Comparison of ENCODE assay signal across 23 mouse cellular contexts in the genomic region with DNA sequence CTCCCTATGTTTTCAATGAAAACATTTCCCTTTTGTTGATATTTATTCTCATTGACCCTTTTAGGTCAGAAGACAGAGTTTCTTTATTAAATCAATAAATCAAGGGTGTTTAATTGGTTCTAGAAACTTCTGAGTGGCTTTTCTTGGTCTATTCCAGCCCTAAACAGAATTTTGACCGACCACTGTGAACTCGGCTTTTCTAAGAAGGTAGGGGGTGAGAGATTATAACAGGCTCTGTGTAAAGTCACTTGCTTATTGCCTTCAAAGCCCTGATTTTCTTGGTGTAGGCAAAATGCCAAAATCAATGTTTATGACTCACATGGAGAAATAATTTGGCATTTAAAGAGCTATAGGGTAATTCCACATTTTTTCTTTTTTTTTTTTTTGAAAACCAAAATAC.
"Had no signal": no experiment of that assay in that cellular context is flagged by ENCODE, and none has a peak within 500 bp of the region (broad histone marks: within the 10 kb centered on the region; RNA-seq: fewer than 3 reads in every experiment).

No protein-coding gene starts in this region.

- H3K4me2 ChIP-seq: limb, embryonic 15.5 days; liver, embryonic 11.5 days; lung, embryonic 15.5 days; midbrain, embryonic 12.5 days; midbrain, embryonic 15.5 days; neural tube, embryonic 13.5 days had no signal

- H3K9ac ChIP-seq: limb, embryonic 15.5 days; liver, embryonic 14.5 days; liver, postnatal 0 days; lung, embryonic 15.5 days; midbrain, embryonic 12.5 days; midbrain, embryonic 15.5 days; neural tube, embryonic 13.5 days had no signal

- DNase-seq: kidney, adult 18-20 months; kidney, postnatal 36 days; layer of hippocampus, postnatal 36 days; left cerebral cortex, postnatal 4 days; liver, postnatal 0 days; lung, postnatal 10 days; lung, postnatal 4 days; right cerebral cortex, postnatal 25 days; spleen, adult 18-20 months; thymus, adult 2 months; thymus, postnatal 14 days; thymus, postnatal 4 days had no signal

- H3K27me3 ChIP-seq: limb, embryonic 15.5 days; lung, embryonic 15.5 days had no signal

- H3K27ac ChIP-seq: hindbrain, postnatal 0 days; limb, embryonic 15.5 days; liver, embryonic 14.5 days; lung, embryonic 15.5 days; midbrain, embryonic 12.5 days; midbrain, embryonic 15.5 days; neural tube, embryonic 13.5 days; stomach, postnatal 0 days had no signal

- H3K36me3 ChIP-seq: limb, embryonic 15.5 days; lung, embryonic 15.5 days; midbrain, embryonic 12.5 days; midbrain, embryonic 15.5 days; neural tube, embryonic 13.5 days had no signal

- ATAC-seq: hindbrain, postnatal 0 days; inflammation-experienced regulatory T-cells, adult 6 months; intestine, embryonic 16.5 days; liver, postnatal 0 days; midbrain, embryonic 15.5 days had no signal

- H3K9me3 ChIP-seq: limb, embryonic 15.5 days; lung, embryonic 15.5 days; midbrain, embryonic 12.5 days; midbrain, embryonic 15.5 days; neural tube, embryonic 13.5 days had no signal

- H3K4me1 ChIP-seq: lung, embryonic 15.5 days had no signal

- H3K4me3 ChIP-seq: limb, embryonic 15.5 days; lung, embryonic 15.5 days; midbrain, embryonic 12.5 days; midbrain, embryonic 15.5 days; neural tube, embryonic 13.5 days had no signal
